Mouse (Mus musculus): ENCODE measurements around the gene Slc19a2.
"Not testable (repeated sequence)": the region's sequence is repeated elsewhere in the genome, so short reads cannot be mapped to it uniquely, and the experiment has no call there.

The Slc19a2 gene

GRCm38 (mm10) chr1:164248465-164249331 lies at the start of gene Slc19a2:
TSS of gene Slc19a2 (plus strand) at chr1:164249046.
- peak; percentile 97 for DNase-seq (ENCODE audit: low spot score)

GRCm38 (mm10) chr1:164199551-164199950 lies 49.3 kb upstream of the Slc19a2 start:
- no peak for DNase-seq (ENCODE audit: low spot score)

GRCm38 (mm10) chr1:164208437-164208836 lies 40.4 kb upstream of the Slc19a2 start:
- DNase-seq (ENCODE audit: low spot score): no peak

- no peak for DNase-seq (ENCODE audit: low spot score)
Measured at GRCm38 (mm10) chr1:164210899-164211298, 37.9 kb upstream of the Slc19a2 start.

GRCm38 (mm10) chr1:164212686-164213085 lies 36.2 kb upstream of the Slc19a2 start:
- no peak for DNase-seq (ENCODE audit: low spot score)

GRCm38 (mm10) chr1:164214190-164214589 lies 34.7 kb upstream of the Slc19a2 start:
- no peak for DNase-seq (ENCODE audit: low spot score)

GRCm38 (mm10) chr1:164215097-164215496 lies 33.7 kb upstream of the Slc19a2 start:
- DNase-seq (ENCODE audit: low spot score): no peak

GRCm38 (mm10) chr1:164215540-164215939 lies 33.3 kb upstream of the Slc19a2 start:
- no peak for DNase-seq (ENCODE audit: low spot score)

- no peak for DNase-seq (ENCODE audit: low spot score)
Measured at GRCm38 (mm10) chr1:164217791-164218685, 30.8 kb upstream of the Slc19a2 start.

- no peak for DNase-seq (ENCODE audit: low spot score)
Measured at GRCm38 (mm10) chr1:164220261-164220660, 28.6 kb upstream of the Slc19a2 start.

GRCm38 (mm10) chr1:164223089-164223488 lies 25.8 kb upstream of the Slc19a2 start:
- no peak for DNase-seq (ENCODE audit: low spot score)

- not testable (repeated sequence) for DNase-seq (ENCODE audit: low spot score)
Measured at GRCm38 (mm10) chr1:164231937-164232570, 16.8 kb upstream of the Slc19a2 start.

- no peak for DNase-seq (ENCODE audit: low spot score)
Measured at GRCm38 (mm10) chr1:164233447-164233846, 15.4 kb upstream of the Slc19a2 start.

- no peak for DNase-seq (ENCODE audit: low spot score)
Measured at GRCm38 (mm10) chr1:164235078-164235477, 13.8 kb upstream of the Slc19a2 start.

- DNase-seq (ENCODE audit: low spot score): no peak
Measured at GRCm38 (mm10) chr1:164236078-164236477, 12.8 kb upstream of the Slc19a2 start.

- no peak for DNase-seq (ENCODE audit: low spot score)
Measured at GRCm38 (mm10) chr1:164241494-164241893, 7.4 kb upstream of the Slc19a2 start.

GRCm38 (mm10) chr1:164242809-164243208 lies 6.0 kb upstream of the Slc19a2 start:
- DNase-seq (ENCODE audit: low spot score): no peak

- no peak for DNase-seq (ENCODE audit: low spot score)
Measured at GRCm38 (mm10) chr1:164247442-164247841, 1.4 kb upstream of the Slc19a2 start.

- DNase-seq (ENCODE audit: low spot score): peak; percentile 35
Measured at GRCm38 (mm10) chr1:164247971-164248370, 875 bp upstream of the Slc19a2 start.

- no peak for DNase-seq (ENCODE audit: low spot score)
Measured at GRCm38 (mm10) chr1:164249332-164249711, 476 bp downstream of the Slc19a2 start.

- DNase-seq (ENCODE audit: low spot score): peak; percentile 11
Measured at GRCm38 (mm10) chr1:164250391-164251150, 1.7 kb downstream of the Slc19a2 start.

- no peak for DNase-seq (ENCODE audit: low spot score)
Measured at GRCm38 (mm10) chr1:164251438-164251837, 2.6 kb downstream of the Slc19a2 start.
